In the genomic region with DNA sequence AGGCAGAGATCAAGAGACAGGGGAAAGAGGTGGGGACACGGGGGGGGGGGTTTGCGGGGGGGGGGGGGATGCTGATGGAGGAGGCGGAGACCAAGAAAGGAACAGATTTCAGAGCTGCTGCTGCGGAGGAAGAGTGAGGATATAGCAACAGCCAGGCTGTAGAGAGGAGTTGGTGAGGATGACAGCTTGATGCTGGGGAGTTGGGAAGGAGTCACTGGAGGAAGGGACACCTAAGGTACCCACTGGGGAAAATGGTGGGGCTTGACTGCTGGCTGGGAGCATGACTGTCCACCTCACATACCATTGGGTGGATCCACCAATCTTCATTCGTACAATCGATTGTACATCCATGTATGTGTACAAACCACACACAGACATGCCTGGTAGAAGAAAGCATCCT, we compare ENCODE assay signal across 22 mouse cellular contexts.
"Had no signal": no experiment of that assay in that cellular context is flagged by ENCODE, and none has a peak within 500 bp of the region (broad histone marks: within the 10 kb centered on the region; RNA-seq: fewer than 3 reads in every experiment).

No protein-coding gene starts in this region.

- H3K36me3 ChIP-seq: intestine, embryonic 15.5 days; kidney, embryonic 15.5 days; limb, embryonic 12.5 days; limb, embryonic 15.5 days; midbrain, embryonic 12.5 days; midbrain, embryonic 15.5 days; neural tube, embryonic 12.5 days; neural tube, embryonic 15.5 days; stomach, embryonic 15.5 days had no signal

- H3K9me3 ChIP-seq: intestine, embryonic 15.5 days; kidney, embryonic 15.5 days; limb, embryonic 12.5 days; limb, embryonic 15.5 days; midbrain, embryonic 12.5 days; midbrain, embryonic 15.5 days; neural tube, embryonic 12.5 days; neural tube, embryonic 15.5 days; stomach, embryonic 15.5 days had no signal

- H3K27ac ChIP-seq: intestine, embryonic 15.5 days; kidney, embryonic 15.5 days; limb, embryonic 12.5 days; limb, embryonic 15.5 days; liver, embryonic 14.5 days; macrophage; midbrain, embryonic 12.5 days; stomach, embryonic 15.5 days had no signal

- ATAC-seq: intestine, embryonic 15.5 days; liver, postnatal 0 days; lung, postnatal 0 days had no signal

- DNase-seq: kidney, adult 11 months; kidney, adult 8-10 months; kidney, postnatal 10 days; kidney, postnatal 36 days; liver, postnatal 0 days; lung, embryonic 14.5 days; spleen, adult 18-20 months; thymus, adult 18-20 months; thymus, postnatal 36 days had no signal

- H3K4me2 ChIP-seq: intestine, embryonic 15.5 days; kidney, embryonic 15.5 days; limb, embryonic 12.5 days; limb, embryonic 15.5 days; liver, embryonic 11.5 days; lung, embryonic 14.5 days; midbrain, embryonic 12.5 days; midbrain, embryonic 15.5 days; neural tube, embryonic 12.5 days; neural tube, embryonic 15.5 days; stomach, embryonic 15.5 days had no signal

- H3K4me3 ChIP-seq: intestine, embryonic 15.5 days; kidney, embryonic 15.5 days; limb, embryonic 12.5 days; limb, embryonic 15.5 days; midbrain, embryonic 12.5 days; midbrain, embryonic 15.5 days; neural tube, embryonic 12.5 days; neural tube, embryonic 15.5 days; stomach, embryonic 15.5 days had no signal

- H3K9ac ChIP-seq: intestine, embryonic 15.5 days; kidney, embryonic 15.5 days; limb, embryonic 12.5 days; limb, embryonic 15.5 days; liver, embryonic 14.5 days; liver, postnatal 0 days; lung, embryonic 14.5 days; midbrain, embryonic 12.5 days; midbrain, embryonic 15.5 days; neural tube, embryonic 12.5 days; neural tube, embryonic 15.5 days; stomach, embryonic 15.5 days had no signal

- H3K27me3 ChIP-seq: intestine, embryonic 15.5 days; limb, embryonic 12.5 days; limb, embryonic 15.5 days; midbrain, embryonic 15.5 days; neural tube, embryonic 12.5 days; neural tube, embryonic 15.5 days; stomach, embryonic 15.5 days had no signal
